Mouse (Mus musculus) gastrocnemius, adult 18-20 months (tissue): ENCODE results near the gene Cbr2. TPM values are rescaled to one million over a fixed set of nuclear protein-coding genes. Genes with fewer than 3 reads are reported as not detected.

Experiments used
- DNase-seq: peaks from one replicate; pipeline ENCODE4 v3.0.0; 2021; ENCODE audit warnings: low spot score
- total RNA-seq, 2 experiments: library from RNA; stranded (reverse); gene quantifications; 2 replicates each; pipeline ENCODE4 v1.2.3; 2021

The Cbr2 gene
- total RNA-seq, 2 experiments from 2014 or later = 11.6 to 16.9 TPM

DNA sequence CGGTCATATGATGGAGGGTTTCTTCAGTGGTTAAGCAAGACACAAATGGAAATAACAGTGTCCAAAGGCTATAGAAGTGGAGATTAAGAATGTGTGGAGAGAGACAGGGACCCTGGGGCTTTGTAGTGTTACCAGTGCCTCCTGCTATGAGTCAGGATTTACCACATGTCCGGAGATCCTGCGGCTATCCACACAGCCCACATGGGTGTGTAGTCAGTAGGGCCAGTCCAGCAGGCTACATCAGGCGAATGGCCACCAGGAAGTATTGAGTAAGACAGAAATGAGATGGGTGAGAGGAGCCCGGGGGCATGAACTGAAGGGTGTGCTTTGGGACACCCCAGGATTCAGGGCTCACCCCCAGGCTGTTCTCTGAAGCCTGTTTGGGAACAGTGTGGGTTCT is 49.2 kb downstream of the Cbr2 start:
- no peak for DNase-seq

DNA sequence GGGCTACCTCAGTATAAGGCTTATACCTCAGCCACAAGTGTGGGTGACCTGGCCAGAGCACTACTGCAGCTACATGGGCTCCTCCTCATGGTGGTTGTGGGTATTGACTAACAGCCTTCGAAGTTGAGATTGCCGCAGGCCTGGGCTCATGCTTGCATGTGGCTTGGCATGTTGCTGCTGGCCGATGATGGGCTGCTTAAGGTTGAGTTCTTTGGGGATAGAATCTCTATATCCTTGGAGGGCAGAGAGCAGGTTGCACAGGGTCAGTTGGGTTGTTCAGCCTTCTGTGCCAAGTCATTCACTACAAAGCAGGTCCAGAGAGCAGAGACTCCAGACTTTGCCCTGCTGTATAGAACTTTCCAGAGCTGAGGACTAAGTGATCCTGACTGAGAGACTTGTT is 52.0 kb downstream of the Cbr2 start:
- no peak for DNase-seq

Other genes with a start within 250 kb of the Cbr2 start
- gene Mrpl12, start 247.5 kb downstream of the Cbr2 start, total RNA-seq = 100 to 1,000 TPM; 130 to 136 TPM
- 1 to 10 TPM; 3.3 to 4.5 TPM for gene Slc25a10, start 240.3 kb downstream of the Cbr2 start, total RNA-seq
- gene Gcgr, start 201.4 kb downstream of the Cbr2 start, total RNA-seq = under 1 TPM in 1 of 2 experiments, not detected in 1; 0.45 TPM
- gene Mcrip1, start 182.4 kb downstream of the Cbr2 start, total RNA-seq = 10 to 100 TPM; 18.4 to 22.7 TPM
- 100 to 1,000 TPM; 140 to 577 TPM for gene Ppp1r27, start 181.0 kb downstream of the Cbr2 start, total RNA-seq
- gene P4hb, start 158.9 kb downstream of the Cbr2 start, total RNA-seq = 100 to 1,000 TPM; 188 to 221 TPM
- 10 to 100 TPM; 71.0 to 89.8 TPM for gene Arhgdia, start 150.5 kb downstream of the Cbr2 start, total RNA-seq
- gene Alyref, start 133.7 kb downstream of the Cbr2 start, total RNA-seq = 10 to 100 TPM; 42.8 to 48.6 TPM
- 10 to 100 TPM; 45.9 to 52.1 TPM for gene Anapc11, start 133.7 kb downstream of the Cbr2 start, total RNA-seq
- gene Npb, start 123.6 kb downstream of the Cbr2 start, total RNA-seq = not detected
- gene Pcyt2, start 114.2 kb downstream of the Cbr2 start, total RNA-seq = 10 to 100 TPM; 26.1 to 27.7 TPM
- gene Sirt7, start 106.9 kb downstream of the Cbr2 start, total RNA-seq = 1 to 10 TPM; 3.6 to 4.2 TPM
- gene Mafg, start 98.5 kb downstream of the Cbr2 start, total RNA-seq = 10 to 100 TPM; 50.2 to 58.8 TPM
- gene Pycr1, start 88.3 kb downstream of the Cbr2 start, total RNA-seq = 1 to 10 TPM; 2.8 to 3.2 TPM
- 100 to 1,000 TPM; 124 to 137 TPM for gene Myadml2, start 84.0 kb downstream of the Cbr2 start, total RNA-seq
- gene Notum, start 70.9 kb downstream of the Cbr2 start, total RNA-seq = not detected
- 10 to 100 TPM; 31.1 to 33.4 TPM for gene Aspscr1, start 59.1 kb downstream of the Cbr2 start, total RNA-seq
- gene Cenpx, start 18.4 kb downstream of the Cbr2 start, total RNA-seq = 10 to 100 TPM; 24.2 to 32.0 TPM
- 1 to 10 TPM; 2.3 to 3.0 TPM for gene Lrrc45, start 18.2 kb downstream of the Cbr2 start, total RNA-seq
- gene Rac3, start 10.6 kb downstream of the Cbr2 start, total RNA-seq = 1 to 10 TPM in 1 of 2 experiments, under 1 TPM in 1; 0.95 to 1.3 TPM
- gene Dcxr, start 4.8 kb downstream of the Cbr2 start, total RNA-seq = 1 to 10 TPM; 8.2 to 9.6 TPM
- gene Hmga1b, start 30.7 kb upstream of the Cbr2 start, total RNA-seq = 10 to 100 TPM; 20.4 to 22.2 TPM
- 10 to 100 TPM; 12.6 to 13.0 TPM for gene Rfng, start 52.1 kb upstream of the Cbr2 start, total RNA-seq
- 10 to 100 TPM; 62.5 to 63.3 TPM for gene Gps1, start 52.2 kb upstream of the Cbr2 start, total RNA-seq
- gene Dus1l, start 64.3 kb upstream of the Cbr2 start, total RNA-seq = 10 to 100 TPM; 27.6 to 28.6 TPM
- gene Fasn, start 92.4 kb upstream of the Cbr2 start, total RNA-seq = 10 to 100 TPM; 11.4 to 17.1 TPM
- gene Ccdc57, start 200.8 kb upstream of the Cbr2 start, total RNA-seq = 1 to 10 TPM; 3.0 to 3.5 TPM
- gene Slc16a3, start 216.4 kb upstream of the Cbr2 start, total RNA-seq = 100 to 1,000 TPM; 257 to 298 TPM